Mouse (Mus musculus): ENCODE results near the gene Rgs12. TPM values are rescaled to one million over a fixed set of nuclear protein-coding genes. Genes with fewer than 3 reads are reported as not detected.

Gene Rgs12
- polyA plus RNA-seq, 1 experiment from 2014 or later, result 44.3 TPM

DNA sequence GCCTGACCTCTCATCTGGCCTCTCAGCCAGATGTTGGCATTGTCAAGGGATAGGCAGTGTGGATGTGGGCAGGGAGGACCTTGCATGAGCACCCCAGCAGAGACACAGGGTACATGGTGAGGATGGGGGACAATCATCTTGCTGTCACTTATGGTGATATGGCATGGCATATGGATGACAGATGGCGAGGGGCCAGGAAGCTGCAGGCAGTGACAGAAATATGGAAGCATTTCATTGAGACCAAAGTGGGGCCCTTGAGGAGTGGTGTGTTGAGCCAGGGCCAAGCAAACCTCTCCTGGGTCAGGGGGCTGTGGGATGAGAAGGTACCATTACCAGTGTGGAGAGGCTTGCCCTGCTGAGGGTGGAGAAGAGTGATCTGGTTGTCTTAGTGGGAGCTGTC, 127.1 kb downstream of the Rgs12 start:
- Histone ChIP-seq H3K27ac (replicated peaks; ENCODE audit: low read depth, low read length) (no peak overlapping the region), H3K4me1 (ENCODE audit: control insufficient read depth, insufficient read depth, low read length) (no peaks in the 10 kb centered on the region)
- WGBS, result 93% methylated on average over 1 of the region's 1 CpGs

DNA sequence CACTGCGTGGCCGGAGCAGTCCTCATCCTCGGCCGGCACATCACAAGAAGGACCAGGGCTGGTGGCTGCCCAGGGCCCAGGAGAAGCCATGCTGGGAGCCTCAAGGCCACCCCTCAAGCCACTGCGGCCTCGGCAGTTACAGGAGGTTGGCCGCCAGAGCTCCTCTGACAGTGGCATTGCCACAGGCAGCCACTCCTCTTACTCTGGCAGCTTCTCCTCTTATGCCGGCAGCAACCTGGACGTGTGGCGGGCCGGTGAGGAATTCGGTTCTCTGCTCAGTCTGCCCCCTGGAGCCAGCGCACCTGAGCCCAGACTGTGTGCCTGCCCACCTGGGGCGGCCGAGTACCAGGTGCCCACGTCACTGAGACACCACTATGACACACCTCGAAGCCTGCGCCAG, 129.9 kb downstream of the Rgs12 start:
- H3K27ac ChIP-seq (replicated peaks; ENCODE audit: low read depth, low read length), result no peak overlapping the region
- no peaks in the 10 kb centered on the region; the same call in 1 of the 2 replicates for H3K27me3 ChIP-seq (ENCODE audit: control insufficient read depth, insufficient read depth, low read length)
- DNase-seq (no peak), ATAC-seq (ENCODE audit: low FRiP score, low TSS enrichment) (no peak)
- no peak overlapping the region for H3K4me3 ChIP-seq (replicated peaks; ENCODE audit: low read depth, low read length)
- WGBS, result 23% methylated on average over 18 of the region's 18 CpGs
- H3K9ac ChIP-seq (replicated peaks; ENCODE audit: low read length), result no peak overlapping the region
- H3K36me3 ChIP-seq (ENCODE audit: control insufficient read depth, insufficient read depth, low read length), result no peaks in the 10 kb centered on the region
- H3K9me3 ChIP-seq (ENCODE audit: control insufficient read depth, low read length), result no peaks in the 10 kb centered on the region
- H3K4me2 ChIP-seq (ENCODE audit: low read length), result no peak overlapping the region
- no peaks in the 10 kb centered on the region for H3K4me1 ChIP-seq (ENCODE audit: control insufficient read depth, insufficient read depth, low read length)

More for the DNA sequence above, 127.1 kb downstream of the Rgs12 start:
- Histone ChIP-seq H3K36me3 (ENCODE audit: control insufficient read depth, insufficient read depth, low read length) (no peaks in the 10 kb centered on the region), H3K4me3 (replicated peaks; ENCODE audit: low read depth, low read length) (no peak overlapping the region), H3K9me3 (ENCODE audit: control insufficient read depth, low read length) (no peaks in the 10 kb centered on the region), H3K4me2 (ENCODE audit: low read length) (no peak overlapping the region), H3K9ac (replicated peaks; ENCODE audit: low read length) (no peak overlapping the region), H3K27me3 (ENCODE audit: control insufficient read depth, insufficient read depth, low read length) (no peaks in the 10 kb centered on the region; the same call in 1 of the 2 replicates)
- ATAC-seq (ENCODE audit: low FRiP score, low TSS enrichment), result no peak
- DNase-seq, result no peak

DNA sequence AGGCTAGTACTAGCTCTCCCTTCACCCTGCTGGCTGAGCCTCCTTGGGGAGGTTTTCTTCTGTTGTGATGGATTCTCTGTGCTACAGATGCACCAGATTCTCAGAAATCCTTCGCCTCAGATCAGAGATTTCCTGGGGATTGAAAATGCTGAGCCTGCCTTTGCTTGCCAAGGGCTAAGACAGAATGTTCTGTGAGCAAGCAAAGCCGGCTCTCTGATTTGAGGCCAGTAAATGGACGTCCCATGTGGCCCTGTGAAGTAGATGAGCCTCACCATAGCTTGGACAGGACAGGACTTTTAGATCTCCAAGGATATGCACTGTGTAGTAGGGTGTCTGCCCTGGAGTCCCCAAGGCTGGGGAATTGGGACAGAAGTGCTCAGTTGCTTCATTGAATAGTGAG, 135.7 kb downstream of the Rgs12 start:
- no peaks in the 10 kb centered on the region for H3K9me3 ChIP-seq (ENCODE audit: control insufficient read depth, low read length)
- no peak for ATAC-seq (ENCODE audit: low FRiP score, low TSS enrichment)
- no peak overlapping the region for H3K4me2 ChIP-seq (ENCODE audit: low read length)
- no peaks in the 10 kb centered on the region for H3K36me3 ChIP-seq (ENCODE audit: control insufficient read depth, insufficient read depth, low read length)
- H3K4me3 ChIP-seq (replicated peaks; ENCODE audit: low read depth, low read length), result no peak overlapping the region
- H3K27me3 ChIP-seq (ENCODE audit: control insufficient read depth, insufficient read depth, low read length), result no peaks in the 10 kb centered on the region
- H3K4me1 ChIP-seq (ENCODE audit: control insufficient read depth, insufficient read depth, low read length), result no peaks in the 10 kb centered on the region
- WGBS, result 73% methylated on average over 3 of the region's 3 CpGs
- no peak overlapping the region for H3K9ac ChIP-seq (replicated peaks; ENCODE audit: low read length)
- no peak for DNase-seq
- H3K27ac ChIP-seq (replicated peaks; ENCODE audit: low read depth, low read length), result no peak overlapping the region

DNA sequence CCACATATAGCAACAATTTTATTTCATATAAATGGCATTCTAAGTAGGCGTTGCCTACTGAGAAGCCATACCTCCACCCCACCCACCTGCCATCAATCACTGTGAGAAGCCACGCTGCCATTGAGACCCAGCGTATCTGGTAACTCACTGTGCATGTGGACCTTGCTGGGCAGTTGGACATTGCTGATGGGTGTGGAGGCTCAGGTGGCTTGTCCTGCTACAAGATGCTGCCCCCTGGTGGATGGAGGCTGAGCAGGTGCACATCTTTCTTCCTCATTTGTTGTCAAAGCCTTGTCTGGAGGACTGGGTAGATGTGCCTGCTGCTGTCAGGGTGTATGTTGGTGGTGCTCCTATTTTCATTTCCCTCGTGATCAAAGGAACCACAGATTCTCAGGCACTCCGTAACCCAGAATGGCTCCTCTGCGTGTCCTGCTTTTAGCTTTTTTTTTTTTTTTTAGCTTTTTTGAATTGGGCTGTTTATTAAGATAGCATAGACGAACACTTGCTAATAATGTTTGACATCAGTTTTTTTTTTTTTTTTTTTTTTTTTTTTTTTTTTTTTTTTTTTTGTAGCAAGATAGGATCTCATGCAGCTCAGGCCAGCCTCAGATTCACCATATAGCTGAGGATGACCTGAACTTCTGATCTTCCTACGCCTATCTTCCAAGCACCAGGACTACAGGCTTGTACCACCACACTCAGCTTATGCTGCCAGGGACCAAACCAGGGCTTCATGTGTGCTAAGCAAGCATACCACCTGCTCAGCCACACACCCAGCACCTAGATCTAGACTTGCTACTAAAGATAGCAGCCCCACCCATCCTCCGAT, 139.8 kb downstream of the Rgs12 start:
- no peaks in the 10 kb centered on the region for H3K27me3 ChIP-seq (ENCODE audit: control insufficient read depth, insufficient read depth, low read length)

More for the DNA sequence above, 139.8 kb downstream of the Rgs12 start:
- peak; percentile 65 for DNase-seq
- peaks cover 35% of the 10 kb centered on the region for H3K36me3 ChIP-seq (ENCODE audit: control insufficient read depth, insufficient read depth, low read length)
- H3K9me3 ChIP-seq (ENCODE audit: control insufficient read depth, low read length), result no peaks in the 10 kb centered on the region
- 70% methylated on average over 9 of the region's 9 CpGs for WGBS
- no peak overlapping the region for H3K27ac ChIP-seq (replicated peaks; ENCODE audit: low read depth, low read length)
- H3K9ac ChIP-seq (replicated peaks; ENCODE audit: low read length), result no peak overlapping the region
- no peaks in the 10 kb centered on the region for H3K4me1 ChIP-seq (ENCODE audit: control insufficient read depth, insufficient read depth, low read length)
- H3K4me3 ChIP-seq (replicated peaks; ENCODE audit: low read depth, low read length), result no peak overlapping the region
- no peak overlapping the region for H3K4me2 ChIP-seq (ENCODE audit: low read length)
- no peak for ATAC-seq (ENCODE audit: low FRiP score, low TSS enrichment)

Small RNAs within 50 kb of the gene (microRNA-seq; reads per million reads assigned to microRNA genes)
- gene Mir3097, result 11.6 reads per million, percentile 35 among the genes with 10 or more reads in this experiment

Other genes with a start within 250 kb of the Rgs12 start
- gene Htt, start 187.7 kb upstream of the Rgs12 start, polyA plus RNA-seq (2014; fragmentation: Nextera tagmentation; extraction: Ambion mirVana), result 19.7 and 20.7 TPM in 2 replicates
- gene Msantd1, start 41.4 kb upstream of the Rgs12 start, polyA plus RNA-seq (2014; fragmentation: Nextera tagmentation; extraction: Ambion mirVana), result 3.1 and 4.8 TPM in 2 replicates
- 0.61 and 1.1 TPM in 2 replicates for gene Hgfac, start 92.1 kb downstream of the Rgs12 start, polyA plus RNA-seq (2014; fragmentation: Nextera tagmentation; extraction: Ambion mirVana)
- gene Dok7, start 107.3 kb downstream of the Rgs12 start, polyA plus RNA-seq (2014; fragmentation: Nextera tagmentation; extraction: Ambion mirVana), result 3.6 and 6.2 TPM in 2 replicates
- gene Lrpap1, start 156.3 kb downstream of the Rgs12 start, polyA plus RNA-seq (2014; fragmentation: Nextera tagmentation; extraction: Ambion mirVana), result 132 and 136 TPM in 2 replicates